Mouse (Mus musculus) adipocyte (in vitro differentiated cells): ENCODE data around the gene Ttc39d.
A peak's percentile ranks its signal among the peaks of the same experiment; 100 is the strongest.
"Not testable (repeated sequence)": the region's sequence is repeated elsewhere in the genome, so short reads cannot be mapped to it uniquely, and the experiment has no call there.

ENCODE experiments used
- DNase-seq: peaks from one replicate; pipeline ENCODE4 v3.0.0-alpha.2; 2016; ENCODE audit warnings: low spot score

Ttc39d gene

GRCm38 (mm10) chr17:80193075-80193474, 14.2 kb upstream of the Ttc39d start:
- peak; percentile 54 for DNase-seq

- DNase-seq, result no peak
These were observed 8.0 kb upstream of the Ttc39d start for GRCm38 (mm10) chr17:80199160-80199778.

- DNase-seq, result no peak
These were observed 1.6 kb upstream of the Ttc39d start for GRCm38 (mm10) chr17:80205657-80206056.

- DNase-seq, result no peak
These were observed 974 bp upstream of the Ttc39d start for GRCm38 (mm10) chr17:80206301-80206670.

GRCm38 (mm10) chr17:80213998-80214397, 6.7 kb downstream of the Ttc39d start:
- DNase-seq, result not testable (repeated sequence)

GRCm38 (mm10) chr17:80220131-80220530, 12.9 kb downstream of the Ttc39d start:
- no peak for DNase-seq

- DNase-seq, result no peak
These were observed 13.9 kb downstream of the Ttc39d start for GRCm38 (mm10) chr17:80221202-80221601.

GRCm38 (mm10) chr17:80221890-80222628, 14.8 kb downstream of the Ttc39d start:
- no peak for DNase-seq

- no peak for DNase-seq
These were observed 16.6 kb downstream of the Ttc39d start for GRCm38 (mm10) chr17:80223829-80224228.

GRCm38 (mm10) chr17:80224326-80225116, 17.3 kb downstream of the Ttc39d start, which contains the start of gene Gemin6:
Gemin6 (plus strand) TSS chr17:80224441.
- DNase-seq, result peak; percentile 88

- DNase-seq, result not testable (repeated sequence)
These were observed 17.9 kb downstream of the Ttc39d start for GRCm38 (mm10) chr17:80225142-80225541.

- DNase-seq, result peak; percentile 42
These were observed 22.1 kb downstream of the Ttc39d start for GRCm38 (mm10) chr17:80229396-80229795.

- DNase-seq, result no peak
These were observed 26.6 kb downstream of the Ttc39d start for GRCm38 (mm10) chr17:80233844-80234243.

GRCm38 (mm10) chr17:80234376-80234775, 27.1 kb downstream of the Ttc39d start:
- DNase-seq, result no peak

- no peak for DNase-seq
These were observed 28.2 kb downstream of the Ttc39d start for GRCm38 (mm10) chr17:80235477-80235876.

GRCm38 (mm10) chr17:80236805-80237204, 29.5 kb downstream of the Ttc39d start:
- DNase-seq, result no peak

GRCm38 (mm10) chr17:80237475-80237874, 30.2 kb downstream of the Ttc39d start:
- no peak for DNase-seq

GRCm38 (mm10) chr17:80241594-80241993, 34.3 kb downstream of the Ttc39d start:
- no peak for DNase-seq

- no peak for DNase-seq
These were observed 35.9 kb downstream of the Ttc39d start for GRCm38 (mm10) chr17:80243116-80243515.

- DNase-seq, result peak; percentile 61
These were observed 45.7 kb downstream of the Ttc39d start for GRCm38 (mm10) chr17:80252757-80253525.

- DNase-seq, result no peak
These were observed 47.2 kb downstream of the Ttc39d start for GRCm38 (mm10) chr17:80254421-80254820.

GRCm38 (mm10) chr17:80255208-80255607, 47.9 kb downstream of the Ttc39d start:
- peak; percentile 56 for DNase-seq
